Mouse (Mus musculus) embryo, embryonic 9.5 days (tissue): Measurements from ENCODE around the gene Sprr2e.

ENCODE experiments used
- DNase-seq: peaks from one replicate; pipeline ENCODE4 v3.0.0-alpha.2; 2017; ENCODE audit errors: extremely low spot score

Gene Sprr2e

DNA sequence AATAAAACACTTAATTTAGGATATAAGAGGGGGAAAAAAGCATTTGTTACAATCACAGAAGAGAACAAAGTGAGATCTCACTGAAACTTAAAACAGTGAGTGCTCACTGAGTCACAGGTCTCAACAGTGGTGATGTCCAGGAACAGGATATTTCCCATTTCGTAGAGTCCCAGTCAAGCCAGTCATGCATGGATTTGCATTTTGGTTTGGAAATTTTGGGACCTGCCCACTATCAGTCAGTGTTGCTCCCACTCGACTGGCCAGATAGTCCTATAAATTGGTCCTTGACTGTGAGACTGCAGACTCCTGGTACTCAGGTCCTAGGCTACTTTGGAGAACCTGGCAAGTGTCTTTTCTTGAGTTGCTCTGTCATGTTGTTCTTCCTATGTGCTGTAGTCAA lies at the start of gene Sprr2e:
Gene Sprr2e (plus strand): TSS at position 301 of the 400 bp plus-strand sequence.
- DNase-seq, result no peak

DNA sequence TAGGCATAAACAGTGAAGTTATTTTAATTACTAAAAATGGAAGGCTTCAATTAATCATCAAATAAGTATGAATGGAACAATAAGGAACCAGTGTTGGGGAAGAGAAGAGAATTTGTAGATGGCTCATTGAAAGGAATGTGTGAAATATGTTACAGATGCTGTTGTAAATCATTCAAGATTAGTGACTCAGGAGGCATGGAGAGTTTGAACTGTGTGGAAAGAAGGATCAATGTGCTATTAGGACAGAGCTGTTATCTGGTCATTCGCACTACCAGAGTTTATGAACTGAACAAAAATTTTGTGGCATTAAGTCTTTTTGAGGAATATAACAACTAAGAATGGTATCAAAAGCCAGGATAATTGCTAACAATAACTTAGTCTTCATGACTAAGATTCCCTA lies 44.5 kb upstream of the Sprr2e start:
- DNase-seq, result no peak

DNA sequence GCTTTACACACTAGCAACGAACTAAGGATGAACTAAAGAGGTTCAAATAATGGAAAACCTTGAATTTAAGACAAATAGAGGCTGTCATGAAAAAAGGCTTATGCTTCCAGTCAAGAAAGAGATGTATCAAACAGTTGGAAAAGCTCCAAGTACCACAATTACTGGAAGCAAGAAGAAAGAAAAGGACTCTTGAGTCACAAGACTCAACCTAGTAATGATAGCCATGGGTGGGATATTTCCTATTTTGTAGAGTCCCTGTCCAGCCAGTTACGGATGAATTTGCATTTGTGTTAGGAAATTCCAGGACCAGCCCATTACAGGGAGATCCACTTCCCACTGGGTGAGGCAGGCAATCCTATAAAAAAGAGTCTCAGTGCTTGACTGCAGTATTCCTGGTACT lies 35.6 kb upstream of the Sprr2e start, which contains the start of gene Sprr2b:
Gene Sprr2b (plus strand): TSS at position 301 of the 400 bp plus-strand sequence.
- no peak for DNase-seq

DNA sequence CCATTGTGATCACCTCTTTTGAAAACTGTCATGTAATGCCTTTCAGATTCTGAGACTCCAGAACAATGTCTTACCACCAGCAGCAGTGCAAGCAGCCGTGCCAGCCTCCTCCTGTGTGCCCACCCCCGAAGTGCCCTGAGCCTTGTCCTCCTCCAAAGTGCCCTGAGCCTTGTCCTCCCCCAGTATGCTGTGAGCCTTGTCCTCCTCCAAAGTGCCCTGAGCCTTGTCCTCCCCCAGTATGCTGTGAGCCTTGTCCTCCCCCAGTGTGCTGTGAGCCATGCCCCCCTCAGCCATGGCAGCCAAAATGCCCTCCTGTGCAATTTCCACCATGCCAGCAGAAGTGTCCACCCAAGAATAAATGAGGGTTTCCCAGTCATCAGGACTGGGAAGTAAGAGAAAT lies 34.6 kb upstream of the Sprr2e start:
- DNase-seq, result no peak

DNA sequence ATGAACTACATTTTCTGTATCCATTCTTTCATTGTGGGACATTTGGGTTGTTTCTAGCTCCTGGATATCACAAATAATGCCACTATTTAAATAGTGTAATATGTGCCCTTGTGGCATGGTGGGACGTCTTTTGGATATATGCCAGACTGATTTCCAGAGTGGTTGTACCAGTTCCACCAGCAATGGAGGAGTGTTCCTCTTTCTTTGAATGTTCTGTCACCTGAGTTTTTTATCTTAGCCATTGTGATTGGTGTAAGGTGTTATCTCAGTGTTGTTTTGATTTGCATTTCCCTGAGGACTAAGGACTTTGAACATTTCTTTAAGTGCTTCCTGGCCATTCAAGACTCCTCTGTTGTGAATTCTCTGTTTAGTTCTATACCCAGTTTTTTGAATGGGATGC lies 15.7 kb upstream of the Sprr2e start:
- DNase-seq, result no peak

DNA sequence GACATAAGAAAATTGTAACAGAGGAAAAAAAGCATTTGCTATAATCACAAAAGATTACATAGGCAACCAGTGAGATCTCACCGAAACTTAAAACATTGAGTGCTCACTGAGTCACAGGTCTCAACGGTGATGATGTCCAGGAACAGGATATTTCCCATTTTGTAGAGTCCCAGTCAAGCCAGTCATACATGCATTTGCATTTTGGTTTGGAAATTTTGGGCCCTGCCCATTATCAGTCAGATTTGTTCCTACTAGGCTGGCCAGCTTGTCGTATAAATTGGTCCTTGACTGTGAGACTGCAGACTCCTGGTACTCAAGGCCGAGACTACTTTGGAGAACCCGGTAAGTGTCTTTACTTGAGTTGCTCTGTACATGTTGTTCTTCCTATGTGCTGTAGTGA lies 13.1 kb upstream of the Sprr2e start, which contains the start of gene Sprr2d:
Gene Sprr2d (plus strand): TSS at position 301 of the 400 bp plus-strand sequence.
- DNase-seq, result no peak

DNA sequence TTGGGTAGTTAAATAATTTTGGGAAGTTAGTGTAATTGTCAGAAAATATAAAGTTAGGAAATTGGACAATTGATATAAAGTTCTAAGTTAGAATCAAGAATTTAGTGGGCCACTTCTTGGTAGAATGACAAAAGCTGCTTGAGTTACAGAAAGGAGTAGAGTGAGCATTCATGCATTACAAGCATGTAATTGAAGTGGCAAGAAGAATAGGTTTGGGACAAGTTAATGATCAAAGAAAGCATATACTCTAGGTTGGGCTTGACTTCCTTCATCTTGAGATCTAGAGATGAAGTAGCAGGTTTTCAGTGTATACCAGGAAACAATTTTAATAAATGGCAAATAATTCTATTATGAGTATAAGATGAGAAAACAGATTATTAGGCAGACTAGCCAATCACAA lies 9.7 kb downstream of the Sprr2e start:
- DNase-seq, result no peak

DNA sequence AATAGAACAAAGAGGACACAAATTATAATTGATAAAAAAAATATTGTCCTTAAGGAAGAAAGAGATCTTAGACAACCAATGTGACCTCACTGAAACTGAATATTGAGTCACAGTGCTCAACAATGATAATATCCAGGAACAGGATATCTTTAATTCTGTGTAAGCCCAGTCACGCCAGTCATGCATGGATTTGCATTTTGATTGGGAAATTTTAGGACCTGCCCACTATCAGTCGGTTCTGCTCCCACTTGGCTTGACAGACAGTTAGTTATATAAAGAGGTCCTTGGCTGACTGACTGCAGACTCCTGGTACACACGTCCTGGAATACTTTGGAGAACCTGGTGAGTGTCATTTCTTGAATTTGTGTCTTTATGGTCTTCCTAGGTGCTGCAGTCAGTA lies 12.9 kb downstream of the Sprr2e start, which contains the start of gene Sprr2f:
Gene Sprr2f (plus strand): TSS at position 301 of the 400 bp plus-strand sequence.
- no peak for DNase-seq

DNA sequence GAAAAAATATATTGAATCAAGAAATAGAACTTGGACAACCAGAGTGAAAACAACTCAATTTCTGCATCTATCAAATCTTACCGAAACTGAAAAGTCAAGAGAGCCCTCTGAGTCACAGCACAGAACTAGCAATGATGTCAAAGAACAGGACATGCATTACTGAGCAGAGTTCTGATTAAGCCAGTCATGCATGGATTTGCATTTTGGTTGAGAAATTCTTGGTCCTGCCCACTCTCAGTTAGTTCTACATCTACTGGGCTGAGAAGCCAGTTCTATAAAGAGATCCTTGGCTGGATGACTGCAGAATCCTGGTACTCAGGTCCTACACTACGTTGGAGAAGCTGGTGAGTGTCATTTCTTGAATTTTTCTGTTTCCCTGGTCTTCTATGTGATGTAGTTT lies 21.7 kb downstream of the Sprr2e start:
- DNase-seq, result no peak

DNA sequence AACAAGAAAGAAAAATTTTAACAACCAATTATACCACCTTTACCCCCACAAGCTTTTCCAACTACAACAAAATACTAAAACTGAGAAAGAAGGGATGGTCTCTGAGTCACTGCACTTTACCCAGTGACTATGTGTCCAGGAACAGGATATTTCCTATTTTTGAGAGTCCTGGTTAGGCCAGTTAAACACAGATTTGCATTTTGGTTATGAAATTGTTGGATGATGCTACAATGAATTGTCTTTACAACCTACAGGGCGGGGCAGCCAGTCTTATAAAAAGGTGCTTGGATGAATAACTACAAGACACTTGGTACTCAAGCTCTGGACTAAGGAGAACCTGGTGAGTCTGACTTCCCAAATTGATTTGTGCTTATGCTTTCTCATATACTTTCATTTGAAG lies 33.4 kb downstream of the Sprr2e start, which contains the start of gene Sprr2h:
Gene Sprr2h (plus strand): TSS at position 301 of the 400 bp plus-strand sequence.
- DNase-seq, result no peak

DNA sequence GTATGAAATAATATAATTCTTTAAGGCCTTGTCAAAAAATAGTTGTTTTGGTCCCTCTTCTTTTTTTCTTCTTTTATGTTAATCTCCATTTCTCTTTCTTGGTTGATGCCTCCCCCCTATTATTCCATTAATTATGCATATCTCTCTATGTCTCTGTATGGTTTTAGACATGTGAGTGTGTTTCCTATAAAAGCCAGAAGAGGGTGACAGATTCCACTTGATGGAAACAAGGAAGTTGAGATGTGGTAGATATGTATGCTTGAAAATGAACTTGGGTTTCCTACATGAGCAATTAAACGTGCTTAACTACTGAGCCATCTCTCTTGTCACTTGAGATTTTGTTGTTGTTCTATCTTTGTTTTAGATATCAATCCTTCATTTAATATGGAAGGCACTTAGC lies 42.4 kb downstream of the Sprr2e start:
- DNase-seq, result no peak
